Mouse (Mus musculus): ENCODE measurements around the gene Inha.
A peak's percentile ranks its signal among the peaks of the same experiment; 100 is the strongest.

The Inha gene

GRCm38 (mm10) chr1:75521321-75522031 lies 14.6 kb downstream of the Inha start, which contains the start of gene Stk11ip:
Gene Stk11ip, plus strand, starts transcription at chr1:75521529.
- peak; percentile 94 for DNase-seq

DNA sequence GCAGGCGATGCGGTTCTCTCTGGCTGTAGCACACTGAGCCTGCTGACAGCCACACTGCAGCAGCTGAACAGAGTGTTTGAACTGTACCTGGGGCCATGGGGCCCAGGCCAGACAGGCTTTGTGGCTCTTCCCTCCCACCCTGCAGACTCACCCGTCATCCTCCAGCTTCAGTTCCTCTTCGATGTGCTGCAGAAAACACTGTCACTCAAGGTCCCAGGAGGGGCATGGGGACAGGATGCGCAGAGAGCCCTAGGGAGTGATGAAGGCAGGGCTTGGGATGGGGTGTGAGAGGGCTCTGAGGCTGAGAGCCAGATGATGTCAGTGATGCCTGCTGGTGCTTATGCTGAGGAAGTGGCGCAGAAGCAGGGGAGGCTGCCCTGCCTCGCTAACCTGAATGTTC lies 17.8 kb downstream of the Inha start:
- no peak for DNase-seq

GRCm38 (mm10) chr1:75530546-75530945 lies 23.7 kb downstream of the Inha start:
- no peak for DNase-seq

DNA sequence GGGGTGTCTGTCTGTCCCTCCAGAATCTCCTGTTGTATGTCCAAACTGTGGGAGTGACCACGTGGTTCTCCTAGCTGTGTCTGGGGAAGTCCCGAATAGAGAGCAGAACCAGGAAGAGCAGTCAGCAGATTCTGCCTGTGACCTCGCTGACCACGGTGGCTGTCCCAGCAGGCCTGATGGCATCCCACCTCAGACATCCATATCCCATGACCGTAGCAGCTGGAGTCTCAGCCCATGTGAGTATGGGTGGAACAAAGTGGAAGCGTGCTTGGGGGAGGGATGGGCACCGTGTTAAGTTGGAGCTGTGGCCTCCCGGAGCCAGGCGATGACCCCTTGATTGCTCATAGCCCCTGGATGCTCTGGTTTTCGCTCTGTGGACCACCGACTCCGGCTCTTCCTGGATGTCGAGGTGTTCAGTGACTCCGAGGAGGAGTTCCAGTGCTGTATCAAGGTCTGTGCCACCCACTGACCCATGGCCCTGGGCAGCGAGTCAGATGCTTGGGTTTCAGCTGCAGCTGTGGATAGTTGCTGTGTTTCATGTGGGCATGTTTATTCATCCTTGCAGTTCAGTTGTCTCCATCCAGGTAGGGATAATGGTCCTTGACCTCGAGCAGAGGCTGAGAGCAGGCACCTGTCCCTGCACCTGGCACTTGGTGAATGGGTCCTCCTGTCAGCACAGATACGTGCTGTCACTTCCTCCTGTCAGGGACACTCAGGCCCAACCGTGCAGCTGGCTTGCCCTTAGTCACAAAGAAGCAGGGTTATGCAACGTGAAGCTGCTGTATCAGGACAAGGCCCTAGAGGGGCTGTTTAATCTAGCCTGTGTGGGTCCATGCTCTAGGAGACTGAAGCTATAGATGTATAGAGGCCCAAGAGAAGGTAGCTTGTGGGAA lies 25.6 kb downstream of the Inha start:
- DNase-seq = no peak

- DNase-seq = no peak
Measured at GRCm38 (mm10) chr1:75533325-75534252, 26.7 kb downstream of the Inha start.

GRCm38 (mm10) chr1:75537587-75537986 lies 30.7 kb downstream of the Inha start:
- no peak for DNase-seq

- DNase-seq = no peak
Measured at GRCm38 (mm10) chr1:75538597-75539190, 31.8 kb downstream of the Inha start.

DNA sequence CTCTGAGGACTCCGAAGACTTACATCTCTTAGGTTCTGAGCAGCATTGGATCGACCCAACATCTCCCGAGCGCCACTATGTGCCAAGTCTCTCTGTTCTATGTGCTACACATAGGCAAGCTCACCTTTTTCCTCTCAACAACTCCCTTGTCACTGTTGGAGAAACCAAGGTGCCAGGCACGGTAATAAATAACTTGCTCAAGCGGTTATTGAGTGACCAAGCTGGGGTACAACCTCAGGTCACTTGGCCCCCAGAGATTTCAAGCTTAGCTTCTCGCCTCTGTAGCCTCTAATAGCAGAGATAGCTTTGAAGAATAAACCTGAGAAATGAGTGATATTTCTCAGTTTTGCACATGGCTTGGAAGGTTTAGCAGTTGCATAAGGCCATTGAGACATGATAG lies 34.6 kb downstream of the Inha start:
- DNase-seq = no peak

- DNase-seq = no peak
Measured at GRCm38 (mm10) chr1:75544351-75544750, 37.5 kb downstream of the Inha start.

GRCm38 (mm10) chr1:75545965-75546956 lies 39.4 kb downstream of the Inha start, which contains the start of gene Slc4a3:
Gene Slc4a3, plus strand, starts transcription at chr1:75546266.
- peak; percentile 52 for DNase-seq

GRCm38 (mm10) chr1:75547351-75547750 lies 40.5 kb downstream of the Inha start:
- no peak for DNase-seq

GRCm38 (mm10) chr1:75548083-75548482 lies 41.2 kb downstream of the Inha start:
- no peak for DNase-seq

GRCm38 (mm10) chr1:75548871-75549270 lies 42.0 kb downstream of the Inha start:
- no peak for DNase-seq

DNA sequence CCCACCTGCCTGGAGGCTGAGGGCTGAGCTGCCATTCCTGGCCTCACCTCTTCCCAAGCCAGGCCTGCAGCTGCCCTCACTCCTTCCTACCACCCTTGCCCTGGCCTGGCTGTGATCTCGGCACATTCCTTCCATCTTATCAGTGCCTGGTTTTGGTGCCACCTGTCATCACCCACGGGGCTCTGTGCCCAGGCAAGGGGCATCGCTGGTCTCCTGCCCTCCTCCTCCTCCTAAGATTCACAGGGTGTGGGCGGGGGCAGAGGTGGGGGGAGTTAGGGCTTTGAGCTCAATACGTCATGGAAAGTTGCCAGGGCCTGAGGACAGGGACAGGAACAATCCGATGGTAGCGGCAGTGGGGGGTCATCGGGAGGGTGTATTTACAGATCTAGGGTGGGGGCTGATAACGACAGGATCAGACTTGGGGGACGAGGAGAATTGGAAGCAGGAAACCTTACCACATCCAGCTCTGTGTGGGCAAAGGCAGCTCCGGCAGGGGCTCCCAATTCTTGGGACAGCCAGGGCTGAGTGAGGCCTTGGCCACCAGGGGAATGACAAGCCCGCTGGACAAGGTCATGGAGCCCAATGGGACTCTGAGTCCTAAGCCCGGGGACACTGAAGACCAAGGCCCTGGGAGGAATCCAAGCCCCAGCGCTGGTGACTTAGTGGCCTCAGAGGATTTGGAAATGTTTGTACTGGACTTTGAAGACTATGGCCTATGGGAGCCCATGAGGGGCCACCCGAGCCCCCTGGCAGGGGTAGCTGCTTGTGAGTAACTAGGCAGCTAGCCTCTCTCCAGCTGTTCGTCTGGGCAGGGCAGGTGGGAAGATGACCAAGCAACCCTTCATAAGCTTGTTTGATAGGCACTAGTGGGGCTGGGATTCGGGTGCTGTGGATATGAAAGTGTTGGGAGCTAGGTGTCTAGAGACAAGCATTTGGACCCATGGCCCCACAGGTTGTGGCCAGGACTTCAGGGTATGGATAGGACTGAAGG lies 42.7 kb downstream of the Inha start:
- DNase-seq = no peak

DNA sequence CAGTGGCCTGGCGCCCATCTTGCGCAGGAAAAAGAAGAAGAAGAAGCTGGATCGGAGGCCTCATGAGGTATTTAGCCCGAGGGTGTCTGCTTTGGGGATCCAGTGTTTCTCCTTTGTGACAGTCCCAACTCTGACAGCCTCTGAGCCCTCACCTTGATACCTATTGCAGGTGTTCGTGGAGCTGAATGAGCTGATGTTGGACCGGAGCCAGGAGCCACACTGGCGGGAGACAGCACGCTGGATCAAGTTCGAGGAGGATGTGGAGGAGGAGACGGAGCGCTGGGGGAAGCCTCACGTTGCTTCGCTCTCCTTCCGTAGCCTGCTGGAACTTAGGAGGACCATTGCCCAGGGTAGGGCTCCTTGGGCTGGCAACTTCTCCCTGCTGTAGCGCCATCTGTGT lies 43.7 kb downstream of the Inha start:
- no peak for DNase-seq

GRCm38 (mm10) chr1:75555680-75556079 lies 48.8 kb downstream of the Inha start:
- DNase-seq = no peak

- DNase-seq = peak; percentile 59
Measured at GRCm38 (mm10) chr1:75556143-75556781, 49.4 kb downstream of the Inha start.

DNA sequence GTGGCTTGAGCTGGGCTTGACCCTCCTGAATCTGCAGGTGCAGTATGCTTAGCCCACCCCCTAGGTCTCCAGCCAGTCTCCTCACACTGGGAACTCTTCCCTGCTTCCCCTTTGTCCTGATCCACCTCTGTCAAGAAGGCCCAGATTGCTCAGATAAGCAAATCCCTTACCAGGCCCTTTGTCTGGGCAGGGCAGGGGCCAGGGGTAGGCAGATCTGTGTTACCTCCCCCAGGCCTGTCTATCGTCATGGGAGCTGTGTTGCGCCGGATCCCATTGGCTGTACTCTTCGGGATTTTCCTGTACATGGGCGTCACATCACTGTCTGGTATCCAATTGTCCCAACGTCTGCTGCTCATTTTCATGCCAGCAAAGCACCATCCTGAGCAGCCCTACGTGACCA lies 50.2 kb downstream of the Inha start:
- DNase-seq = no peak

Measured in layer of hippocampus, adult 9-11 months (tissue).